Mouse (Mus musculus) lung, adult 2 months (tissue): ENCODE results near the gene Borcs7.

Experiments used
- CTCF ChIP-seq: fragments of 200-500 bp; IDR thresholded peaks from 2 replicates; pipeline ENCODE4 v1.5.1; 2011; ENCODE audit warnings: mild to moderate bottlenecking, low read length, control low read depth; ENCODE audit not compliant: insufficient read depth
- POLR2A ChIP-seq: fragments of 200-500 bp; IDR thresholded peaks from 2 replicates; pipeline ENCODE4 v1.6.1; 2011; ENCODE audit warnings: low read depth, mild to moderate bottlenecking, control low read depth, low read length, borderline replicate concordance; ENCODE audit errors: extremely low read depth

DNA sequence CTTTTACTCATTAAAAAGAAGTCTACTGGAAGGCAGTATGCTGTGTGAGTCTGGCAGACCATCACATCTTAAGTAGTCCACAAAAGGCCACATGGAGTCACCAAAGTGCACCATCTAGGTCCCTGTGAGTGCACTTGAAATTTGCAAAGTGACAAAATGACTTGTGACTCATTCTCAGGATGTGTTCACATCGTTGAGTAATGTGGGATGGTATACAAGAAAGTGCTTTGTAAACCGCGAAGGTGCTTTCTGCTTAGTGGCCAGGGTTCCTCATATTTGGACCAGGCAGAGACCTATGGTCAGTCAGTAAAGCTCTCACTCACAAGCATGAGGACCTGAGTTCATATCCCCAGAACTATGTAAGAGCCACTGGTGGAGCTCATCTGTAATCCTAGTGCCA is 58.1 kb downstream of the Borcs7 start:
- TF ChIP-seq CTCF (no peak), POLR2A (no peak)
